Mouse (Mus musculus): ENCODE data around the gene Ikzf4.
"Not testable (repeated sequence)": the region's sequence is repeated elsewhere in the genome, so short reads cannot be mapped to it uniquely, and the experiment has no call there.

Gene Ikzf4

GRCm38 (mm10) chr10:128639999-128640398 lies 5.8 kb downstream of the Ikzf4 start:
- no peak for DNase-seq

GRCm38 (mm10) chr10:128637011-128637410 lies 8.8 kb downstream of the Ikzf4 start:
- no peak for DNase-seq

GRCm38 (mm10) chr10:128636561-128636960 lies 9.2 kb downstream of the Ikzf4 start:
- DNase-seq, result no peak

GRCm38 (mm10) chr10:128635697-128636096 lies 10.1 kb downstream of the Ikzf4 start:
- DNase-seq, result no peak

GRCm38 (mm10) chr10:128631571-128631970 lies 14.2 kb downstream of the Ikzf4 start:
- no peak for DNase-seq

- DNase-seq, result not testable (repeated sequence)
These were observed 15.5 kb downstream of the Ikzf4 start for GRCm38 (mm10) chr10:128630306-128630705.

- no peak for DNase-seq
These were observed 16.0 kb downstream of the Ikzf4 start for GRCm38 (mm10) chr10:128629746-128630145.

GRCm38 (mm10) chr10:128627398-128628317 lies 18.1 kb downstream of the Ikzf4 start:
- no peak for DNase-seq

DNA sequence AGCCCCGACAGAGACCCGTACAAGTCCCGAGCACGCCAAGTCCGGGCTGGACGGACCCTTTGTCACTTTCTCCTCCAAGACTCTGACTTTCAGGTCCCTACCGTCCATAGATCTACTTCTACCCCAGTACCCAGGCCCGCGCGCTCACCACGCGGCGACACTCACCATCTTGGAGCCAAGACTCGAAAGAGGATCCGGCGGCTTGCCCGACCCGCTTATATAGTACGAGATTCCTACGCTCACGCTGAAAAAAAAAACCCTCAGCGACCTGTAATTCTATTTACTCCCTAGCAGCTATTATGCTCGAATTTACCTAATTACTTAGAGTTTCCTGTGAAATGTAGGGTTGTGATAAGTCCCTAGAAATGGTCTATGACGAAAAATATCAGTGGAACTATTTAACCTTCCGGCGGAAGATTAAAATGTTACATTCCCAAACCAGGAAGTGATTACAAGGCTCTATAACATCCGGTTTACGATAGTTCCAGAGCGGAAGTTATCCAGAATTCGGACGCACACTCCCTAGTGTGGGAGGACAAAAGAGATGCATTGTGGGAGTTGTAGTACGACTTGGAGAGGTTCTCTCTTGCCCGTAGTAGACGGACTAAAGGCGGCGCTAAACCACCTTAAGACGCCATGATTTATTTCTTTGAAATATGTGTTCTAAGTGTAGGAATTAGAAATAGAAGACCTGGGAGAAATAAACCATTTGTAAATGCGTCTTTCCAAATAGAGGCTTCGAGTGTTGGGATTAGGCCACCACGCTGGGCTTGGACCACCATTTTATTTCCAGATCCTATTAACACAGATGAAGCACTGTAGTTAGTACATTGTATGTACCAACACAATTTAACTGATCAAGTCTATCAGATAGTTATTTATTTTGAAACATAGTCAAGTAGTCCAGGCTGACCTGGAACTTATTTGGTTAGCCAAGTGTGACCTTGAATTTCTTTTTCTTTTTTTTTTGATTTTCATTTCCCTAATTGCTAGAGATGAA lies 19.2 kb downstream of the Ikzf4 start, which contains the start of gene Rps26:
Gene Rps26, minus strand, starts transcription at position 437 of the 1,000 bp plus-strand sequence.
- DNase-seq, result peak; percentile 91 to 98

DNA sequence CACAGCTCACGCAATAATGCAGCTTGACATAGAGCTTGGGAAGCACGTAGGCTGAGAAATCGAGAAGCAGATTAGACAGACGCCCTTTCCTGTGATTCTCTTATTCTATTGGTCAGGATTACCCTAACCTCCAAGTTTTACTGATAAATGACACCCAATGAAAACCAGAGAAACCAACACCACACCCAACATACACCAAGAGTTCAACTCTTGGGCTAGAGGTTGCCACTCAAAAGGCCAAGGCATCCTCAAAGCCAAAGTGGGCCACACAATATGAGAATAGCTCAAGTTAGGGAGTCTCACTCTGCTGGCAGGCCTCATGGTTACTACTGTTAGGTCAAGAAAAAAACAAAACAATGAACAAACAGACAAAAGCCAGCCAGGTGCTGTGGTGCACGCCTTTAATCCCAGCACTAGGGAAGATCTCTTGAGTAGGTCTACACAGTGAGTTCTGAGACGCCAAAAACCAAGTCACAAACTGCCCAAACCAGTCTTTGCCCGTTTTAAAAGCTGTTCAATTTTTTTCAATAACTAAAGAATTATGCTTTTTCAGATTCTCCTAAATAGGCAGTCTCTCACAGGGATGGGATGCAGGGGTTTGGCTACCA lies 20.4 kb downstream of the Ikzf4 start:
- no peak for DNase-seq

DNA sequence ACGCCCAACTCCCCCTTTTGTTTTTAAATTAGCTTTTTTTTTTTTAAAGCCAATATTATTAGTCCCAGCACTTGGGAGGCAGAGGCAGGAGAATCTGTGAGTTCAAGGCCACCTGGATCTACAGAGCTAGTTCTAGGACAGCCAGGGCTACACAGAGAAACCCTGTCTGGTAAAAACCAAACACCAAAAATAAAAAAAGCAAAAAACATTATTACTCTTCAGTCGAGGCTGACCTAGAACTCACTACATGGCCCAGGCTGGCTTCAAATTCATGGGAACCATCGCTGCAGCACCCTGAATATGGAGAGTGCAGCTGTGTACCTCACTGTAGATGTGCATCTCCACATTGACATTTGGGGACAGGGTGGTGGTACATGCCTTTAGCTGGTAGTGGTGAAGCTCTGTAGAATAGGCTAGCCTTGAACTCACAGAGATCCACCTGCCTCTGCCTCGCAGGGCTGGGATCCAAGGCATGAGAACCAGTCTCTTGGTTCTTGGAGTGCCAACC lies 22.6 kb downstream of the Ikzf4 start:
- DNase-seq, result not testable (repeated sequence)

- DNase-seq, result no peak
These were observed 23.1 kb downstream of the Ikzf4 start for GRCm38 (mm10) chr10:128622702-128623101.

GRCm38 (mm10) chr10:128621986-128622520 lies 23.7 kb downstream of the Ikzf4 start:
- DNase-seq, result no peak

DNA sequence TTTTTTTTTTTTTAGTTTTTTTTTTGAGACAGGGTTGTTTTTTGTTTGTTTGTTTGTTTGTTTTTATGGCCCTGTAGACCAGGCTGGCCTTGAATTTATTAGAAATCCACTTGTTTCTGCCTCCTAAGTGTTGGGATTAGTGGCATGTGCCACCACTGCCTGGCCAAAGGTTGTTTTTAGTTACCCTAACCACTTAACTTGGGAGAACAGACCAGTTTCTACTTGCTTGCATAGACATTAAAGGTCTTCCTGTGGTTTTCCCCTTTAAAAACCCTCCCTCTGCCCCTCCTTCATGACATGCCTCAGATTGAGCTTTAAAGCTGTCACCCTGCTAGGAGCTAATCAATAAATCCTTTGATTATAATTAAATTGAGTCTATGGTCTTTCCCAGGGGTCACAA lies 25.6 kb downstream of the Ikzf4 start:
- no peak for DNase-seq

- DNase-seq, result not testable (repeated sequence)
These were observed 26.6 kb downstream of the Ikzf4 start for GRCm38 (mm10) chr10:128619148-128619547.

DNA sequence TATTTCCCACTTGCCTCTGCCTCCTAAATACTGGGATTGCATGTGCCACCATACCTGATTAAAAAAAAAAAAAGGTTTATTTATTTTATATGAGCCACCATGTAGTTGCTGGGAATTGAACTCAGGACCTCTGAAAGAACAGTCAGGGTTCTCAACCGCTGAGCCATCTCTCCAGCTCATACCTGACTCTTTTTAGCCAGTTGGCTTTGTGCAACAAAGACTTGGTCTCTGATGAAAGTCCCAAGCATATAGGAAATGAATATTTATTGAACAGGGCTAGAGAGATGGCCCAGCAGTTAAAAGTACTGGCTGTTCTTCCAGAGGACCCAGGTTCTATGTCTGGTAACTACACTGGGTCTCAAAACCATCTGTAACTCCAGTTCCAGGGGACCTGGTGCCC lies 27.2 kb downstream of the Ikzf4 start:
- no peak for DNase-seq

DNA sequence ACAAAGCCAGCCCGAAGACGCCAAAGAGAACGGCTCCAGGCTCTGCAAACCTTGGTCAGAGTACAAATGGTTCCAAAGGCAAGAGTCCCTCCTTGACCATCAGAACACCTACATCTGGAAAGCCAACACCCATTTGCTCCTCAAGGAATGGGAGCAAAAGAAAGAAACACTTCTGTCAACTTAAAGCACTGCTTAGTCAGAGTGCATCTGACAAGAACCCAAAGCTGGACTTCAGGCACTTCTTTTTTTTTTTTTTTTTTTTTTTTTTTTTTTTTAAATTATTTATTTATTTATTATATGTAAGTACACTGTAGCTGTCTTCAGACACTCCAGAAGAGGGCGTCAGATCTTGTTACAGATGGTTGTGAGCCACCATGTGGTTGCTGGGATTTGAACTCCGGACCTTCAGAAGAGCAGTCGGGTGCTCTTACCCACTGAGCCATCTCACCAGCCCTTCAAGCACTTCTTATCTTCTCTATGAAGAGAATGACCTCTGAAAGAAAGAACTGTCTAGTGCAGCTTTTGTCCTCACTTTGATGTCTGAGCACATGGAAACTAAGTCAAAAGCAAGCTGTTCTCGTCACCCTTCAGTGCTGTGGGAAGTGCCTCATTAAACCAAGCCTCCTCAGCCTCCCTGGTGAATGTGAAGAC lies 29.9 kb downstream of the Ikzf4 start:
- not testable (repeated sequence) for DNase-seq

DNA sequence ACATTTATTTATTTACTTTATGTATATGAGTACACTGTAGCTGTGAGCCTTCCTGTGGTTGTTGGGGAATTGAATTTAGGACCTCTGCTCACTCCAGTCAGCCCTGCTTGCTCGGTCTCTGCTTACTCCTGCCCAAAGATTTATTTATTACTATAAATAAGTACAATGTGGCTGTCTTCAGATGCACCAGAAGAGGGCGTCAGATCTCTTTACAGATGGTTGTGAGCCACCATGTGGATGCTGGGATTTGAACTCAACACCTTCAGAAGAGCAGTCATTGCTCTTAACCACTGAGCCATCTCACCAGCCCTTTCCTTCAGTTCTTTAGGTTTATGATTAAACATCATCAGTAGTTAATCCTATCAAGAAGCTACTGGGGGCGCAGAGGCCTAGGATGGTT lies 30.9 kb downstream of the Ikzf4 start:
- DNase-seq, result no peak

- not testable (repeated sequence) for DNase-seq
These were observed 32.0 kb downstream of the Ikzf4 start for GRCm38 (mm10) chr10:128613820-128614219.

DNA sequence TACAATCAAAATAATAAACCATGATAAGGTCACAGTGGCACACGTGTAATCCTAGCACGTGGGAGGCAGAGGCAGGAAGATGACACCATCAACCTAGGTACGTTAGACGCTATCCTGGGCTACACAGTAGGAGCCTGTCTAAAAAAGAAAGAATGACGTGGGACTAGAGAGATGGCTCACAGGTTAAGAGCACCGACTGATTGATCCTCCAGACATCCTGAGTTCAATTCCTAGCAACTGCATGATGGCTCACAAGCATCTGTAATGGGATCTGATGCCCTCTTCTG lies 32.7 kb downstream of the Ikzf4 start:
- no peak for DNase-seq

DNA sequence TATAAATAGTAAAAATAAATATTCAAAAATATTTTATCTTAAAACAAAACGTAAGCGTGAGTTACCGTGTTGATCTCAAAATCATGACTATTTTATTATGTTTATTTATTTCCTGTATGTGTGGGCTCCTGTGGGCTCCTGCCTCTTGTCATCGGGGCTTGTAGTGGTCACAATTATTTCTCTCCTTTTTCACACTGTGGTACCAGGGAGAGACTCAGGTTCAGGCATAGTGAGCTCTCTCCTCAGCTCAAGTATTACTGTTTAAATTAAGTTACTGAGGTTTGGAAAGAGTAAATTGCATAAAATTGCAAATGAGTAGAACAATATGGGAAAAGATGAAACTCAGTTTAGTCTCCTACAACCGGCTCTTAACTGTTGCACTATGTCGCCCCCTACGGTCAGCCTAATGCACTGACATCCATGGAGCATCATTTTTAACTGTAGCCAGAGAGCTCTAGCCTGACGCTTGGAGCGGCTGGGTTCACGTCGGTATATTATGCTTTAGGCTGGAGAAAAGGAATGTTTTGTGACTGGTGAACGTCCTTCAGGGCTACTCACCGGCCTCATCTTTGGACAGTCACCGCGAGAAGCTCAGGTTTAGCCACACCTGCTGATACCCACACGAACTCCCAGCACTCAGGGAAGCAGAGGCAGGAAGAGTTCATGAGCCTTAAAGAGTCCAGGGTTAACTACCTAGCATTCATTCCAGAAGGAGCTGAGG lies 33.2 kb downstream of the Ikzf4 start:
- peak; percentile 56 to 73 for DNase-seq
